Mouse (Mus musculus) cerebellum, postnatal 25 days (tissue): Measurements from ENCODE around the gene Sema4b.

Experiments used
- DNase-seq, 2 experiments: peaks; one replicate each; pipeline ENCODE4 v3.0.0; 2021; ENCODE audit warnings: mixed read lengths in 2 of 2

Sema4b gene

GRCm38 (mm10) chr7:80178037-80178729 lies 8.5 kb upstream of the Sema4b start:
- DNase-seq = no peak

GRCm38 (mm10) chr7:80179327-80179726 lies 7.3 kb upstream of the Sema4b start:
- DNase-seq = no peak

GRCm38 (mm10) chr7:80179790-80180189 lies 6.9 kb upstream of the Sema4b start:
- no peak for DNase-seq

GRCm38 (mm10) chr7:80180202-80180601 lies 6.4 kb upstream of the Sema4b start:
- DNase-seq = no peak

- no peak for DNase-seq
Observed at GRCm38 (mm10) chr7:80181078-80181477, 5.6 kb upstream of the Sema4b start.

- DNase-seq = no peak
Observed at GRCm38 (mm10) chr7:80182139-80182538, 4.5 kb upstream of the Sema4b start.

GRCm38 (mm10) chr7:80183466-80183865 lies 3.2 kb upstream of the Sema4b start:
- DNase-seq = no peak

GRCm38 (mm10) chr7:80183969-80184368 lies 2.7 kb upstream of the Sema4b start:
- no peak for DNase-seq

GRCm38 (mm10) chr7:80184551-80184950 lies 2.1 kb upstream of the Sema4b start:
- no peak for DNase-seq

GRCm38 (mm10) chr7:80184968-80185367 lies 1.7 kb upstream of the Sema4b start:
- DNase-seq = no peak

GRCm38 (mm10) chr7:80186021-80186420 lies 620 bp upstream of the Sema4b start:
- DNase-seq = no peak

- peak in 1 of 2 experiments; percentile 29 for DNase-seq
Observed at GRCm38 (mm10) chr7:80187501-80187900, 860 bp downstream of the Sema4b start.

GRCm38 (mm10) chr7:80188579-80189125 lies 2.0 kb downstream of the Sema4b start:
- DNase-seq = no peak

- DNase-seq = no peak
Observed at GRCm38 (mm10) chr7:80189147-80189933, 2.7 kb downstream of the Sema4b start.

GRCm38 (mm10) chr7:80191455-80191854 lies 4.8 kb downstream of the Sema4b start:
- DNase-seq = no peak

- peak; percentile 34 to 52 for DNase-seq
Observed at GRCm38 (mm10) chr7:80192226-80193061, 5.8 kb downstream of the Sema4b start.

GRCm38 (mm10) chr7:80193941-80194739 lies 7.5 kb downstream of the Sema4b start:
- no peak for DNase-seq

GRCm38 (mm10) chr7:80195146-80195545 lies 8.5 kb downstream of the Sema4b start:
- DNase-seq = no peak

GRCm38 (mm10) chr7:80195576-80196263 lies 9.1 kb downstream of the Sema4b start:
- DNase-seq = no peak

GRCm38 (mm10) chr7:80197371-80197770 lies 10.7 kb downstream of the Sema4b start:
- DNase-seq = no peak
